Mouse (Mus musculus) intestine, embryonic 15.5 days (tissue): ENCODE measurements around the gene Olfr912. TPM values are rescaled to one million over a fixed set of nuclear protein-coding genes. Genes with fewer than 3 reads are reported as not detected.

Source experiments
- ATAC-seq: fragments of 200-750 bp; cut with Nextera tagmentation; 2 replicates; pipeline ENCODE4 v1.8.0; 2017; ENCODE audit warnings: moderate TSS enrichment, moderate library complexity
- H3K27ac ChIP-seq: fragments of 300-500 bp; sonication (generic); 2 replicates; pipeline ENCODE4 v1.5.1; 2015; ENCODE audit warnings: mild to moderate bottlenecking, inconsistent platforms
- H3K27me3 ChIP-seq: fragments of 300-500 bp; sonication (generic); replicated peaks from 2 replicates; pipeline ENCODE4 v1.6.1; 2015; ENCODE audit warnings: inconsistent platforms
- H3K36me3 ChIP-seq: fragments of 300-500 bp; sonication (generic); 2 replicates; pipeline ENCODE4 v1.6.1; 2015; ENCODE audit warnings: inconsistent platforms
- H3K4me1 ChIP-seq: fragments of 300-500 bp; sonication (generic); replicated peaks from 2 replicates; pipeline ENCODE4 v1.6.1; 2015; ENCODE audit warnings: inconsistent platforms
- H3K4me2 ChIP-seq: fragments of 300-500 bp; sonication (generic); replicated peaks from 2 replicates; pipeline ENCODE4 v1.6.1; 2015; ENCODE audit warnings: mild to moderate bottlenecking, inconsistent platforms
- H3K4me3 ChIP-seq: fragments of 300-500 bp; sonication (generic); replicated peaks from 2 replicates; pipeline ENCODE4 v1.5.1; 2015; ENCODE audit warnings: inconsistent platforms
- H3K9ac ChIP-seq: fragments of 300-500 bp; sonication (generic); 2 replicates; pipeline ENCODE4 v1.6.1; 2015; ENCODE audit warnings: inconsistent platforms
- H3K9me3 ChIP-seq: fragments of 300-500 bp; sonication (generic); 2 replicates; pipeline ENCODE4 v1.6.1; 2016; ENCODE audit warnings: inconsistent platforms
- WGBS: fragments of 180-500 bp; shearing (Covaris S2); methylation state at CpG from one replicate; pipeline ENCODE4 v1.1.7; 2015; 5-methylcytosine and 5-hydroxymethylcytosine counted together
- polyA plus RNA-seq: library from polyadenylated mRNA; unstranded; fragments of >200 nt; fragmentation: Nextera tagmentation; extraction: Ambion mirVana; gene quantifications from 2 replicates; pipeline ENCODE4 v1.2.1, GENCODE M21; 2015

Gene Olfr912
- not detected in 2 replicates for polyA plus RNA-seq

GRCm38 (mm10) chr9:38579878-38580277 lies at the start of gene Olfr912:
Gene Olfr912 (plus strand): TSS chr9:38580178.
- Histone ChIP-seq H3K27ac (no peak within 1 kb of the TSS), H3K4me2 (no peak within 1 kb of the TSS), H3K4me3 (no peak within 1 kb of the TSS), H3K4me1 (no peaks in the 10 kb centered on the region), H3K9me3 (no peaks in the 10 kb centered on the region), H3K27me3 (no peaks in the 10 kb centered on the region), H3K36me3 (no peaks in the 10 kb centered on the region), H3K9ac (no peak within 1 kb of the TSS)
- no peak for ATAC-seq
- WGBS, result 66% methylated on average over 1 of the region's 1 CpGs

- Histone ChIP-seq H3K36me3 (no peaks in the 10 kb centered on the region), H3K27me3 (no peaks in the 10 kb centered on the region), H3K9ac (no peak within 1 kb of the TSS), H3K9me3 (no peaks in the 10 kb centered on the region), H3K27ac (no peak within 1 kb of the TSS), H3K4me2 (no peak within 1 kb of the TSS), H3K4me3 (no peak within 1 kb of the TSS), H3K4me1 (no peaks in the 10 kb centered on the region)
- 93% methylated on average over 2 of the region's 2 CpGs for WGBS
- ATAC-seq, result no peak
These were observed 42.4 kb upstream of the Olfr912 start, which contains the start of gene Olfr910 for GRCm38 (mm10) chr9:38537549-38537948. Gene Olfr910 (plus strand): TSS chr9:38537849.

- H3K4me3 ChIP-seq, result no peak overlapping the region
- no peaks in the 10 kb centered on the region for H3K4me1 ChIP-seq
- no peaks in the 10 kb centered on the region for H3K36me3 ChIP-seq
- H3K27ac ChIP-seq, result no peak overlapping the region
- no peak overlapping the region for H3K4me2 ChIP-seq
- ATAC-seq, result no peak
- H3K27me3 ChIP-seq, result no peaks in the 10 kb centered on the region
- H3K9ac ChIP-seq, result no peak overlapping the region
- no peaks in the 10 kb centered on the region for H3K9me3 ChIP-seq
- 50% methylated on average over 1 of the region's 1 CpGs for WGBS
These were observed 11.1 kb downstream of the Olfr912 start for GRCm38 (mm10) chr9:38591056-38591455.

GRCm38 (mm10) chr9:38592459-38592858 lies 12.5 kb downstream of the Olfr912 start, which contains the start of gene Olfr913:
Gene Olfr913 (plus strand): TSS chr9:38592759.
- no peak within 1 kb of the TSS for H3K9ac ChIP-seq
- no peak within 1 kb of the TSS for H3K4me3 ChIP-seq
- H3K27me3 ChIP-seq, result no peaks in the 10 kb centered on the region
- no peaks in the 10 kb centered on the region for H3K9me3 ChIP-seq
- no peak for ATAC-seq
- WGBS, result 62% methylated on average over 2 of the region's 2 CpGs
- H3K36me3 ChIP-seq, result no peaks in the 10 kb centered on the region
- H3K4me2 ChIP-seq, result no peak within 1 kb of the TSS
- no peak within 1 kb of the TSS for H3K27ac ChIP-seq
- H3K4me1 ChIP-seq, result no peaks in the 10 kb centered on the region

- no peaks in the 10 kb centered on the region for H3K9me3 ChIP-seq
- no peaks in the 10 kb centered on the region for H3K36me3 ChIP-seq
- no peak within 1 kb of the TSS for H3K27ac ChIP-seq
- H3K27me3 ChIP-seq, result no peaks in the 10 kb centered on the region
- no peak within 1 kb of the TSS for H3K9ac ChIP-seq
- no peak for ATAC-seq
- H3K4me2 ChIP-seq, result no peak within 1 kb of the TSS
- no peaks in the 10 kb centered on the region for H3K4me1 ChIP-seq
- 65% methylated on average over 2 of the region's 2 CpGs for WGBS
- H3K4me3 ChIP-seq, result no peak within 1 kb of the TSS
These were observed 24.8 kb downstream of the Olfr912 start, which contains the start of gene Olfr914 for GRCm38 (mm10) chr9:38604802-38605201. Gene Olfr914 (plus strand): TSS chr9:38605102.

- H3K27ac ChIP-seq, result no peak overlapping the region
- no peak overlapping the region for H3K4me2 ChIP-seq
- 77% methylated on average over 4 of the region's 4 CpGs for WGBS
- ATAC-seq, result no peak
- H3K9ac ChIP-seq, result no peak overlapping the region
- no peaks in the 10 kb centered on the region for H3K4me1 ChIP-seq
- H3K4me3 ChIP-seq, result no peak overlapping the region
- H3K27me3 ChIP-seq, result no peaks in the 10 kb centered on the region
- H3K9me3 ChIP-seq, result no peaks in the 10 kb centered on the region
- H3K36me3 ChIP-seq, result no peaks in the 10 kb centered on the region
These were observed 52.4 kb downstream of the Olfr912 start for GRCm38 (mm10) chr9:38632406-38632805.

Other genes with a start within 250 kb of the Olfr912 start
- not detected in 2 replicates for gene Olfr898, start 231.8 kb upstream of the Olfr912 start, polyA plus RNA-seq
- gene Olfr250, start 213.3 kb upstream of the Olfr912 start, polyA plus RNA-seq, result not detected in 2 replicates
- gene Olfr251, start 203.1 kb upstream of the Olfr912 start, polyA plus RNA-seq, result not detected in 2 replicates
- gene Olfr147, start 178.5 kb upstream of the Olfr912 start, polyA plus RNA-seq, result not detected in 2 replicates
- not detected in 2 replicates for gene Olfr901, start 150.7 kb upstream of the Olfr912 start, polyA plus RNA-seq
- gene Olfr902, start 132.5 kb upstream of the Olfr912 start, polyA plus RNA-seq, result not detected in 2 replicates
- gene Olfr904, start 117.0 kb upstream of the Olfr912 start, polyA plus RNA-seq, result not detected in 2 replicates
- not detected in 2 replicates for gene Olfr905, start 109.1 kb upstream of the Olfr912 start, polyA plus RNA-seq
- not detected in 2 replicates for gene Olfr906, start 93.1 kb upstream of the Olfr912 start, polyA plus RNA-seq
- not detected in 2 replicates for gene Olfr907, start 84.4 kb upstream of the Olfr912 start, polyA plus RNA-seq
- not detected in 2 replicates for gene Olfr911-ps1, start 58.6 kb upstream of the Olfr912 start, polyA plus RNA-seq
- not detected in 2 replicates for gene Olfr910, start 42.3 kb upstream of the Olfr912 start, polyA plus RNA-seq
- not detected in 2 replicates for gene Olfr913, start 12.6 kb downstream of the Olfr912 start, polyA plus RNA-seq
- gene Olfr914, start 24.9 kb downstream of the Olfr912 start, polyA plus RNA-seq, result not detected in 2 replicates
- gene Olfr916, start 79.7 kb downstream of the Olfr912 start, polyA plus RNA-seq, result not detected in 2 replicates
- gene Olfr917, start 85.7 kb downstream of the Olfr912 start, polyA plus RNA-seq, result not detected in 2 replicates
- gene Olfr918, start 94.4 kb downstream of the Olfr912 start, polyA plus RNA-seq, result not detected in 2 replicates
- not detected in 2 replicates for gene Olfr919, start 123.5 kb downstream of the Olfr912 start, polyA plus RNA-seq
- 14.7 and 15.2 TPM in 2 replicates for gene Vwa5a, start 138.1 kb downstream of the Olfr912 start, polyA plus RNA-seq
- 0.03 TPM in 1 of 2 replicates, not detected in the other for gene Olfr920, start 172.1 kb downstream of the Olfr912 start, polyA plus RNA-seq
- not detected in 2 replicates for gene Olfr921, start 192.9 kb downstream of the Olfr912 start, polyA plus RNA-seq
- not detected in 2 replicates for gene Olfr922, start 234.4 kb downstream of the Olfr912 start, polyA plus RNA-seq
- not detected in 2 replicates for gene Olfr923, start 246.4 kb downstream of the Olfr912 start, polyA plus RNA-seq